Mouse (Mus musculus) MEL (cell line): ENCODE results near the gene Slc25a42.

Experiments
- CTCF ChIP-seq, 3 experiments: IDR thresholded peaks in 2 of 3; conservative IDR thresholded peaks in 1 of 3; 2 replicates each; pipeline ENCODE4 v1.5.1; 2011 to 2012; ENCODE audit warnings: low read length in 3 of 3, low read depth in 2 of 3, mild to moderate bottlenecking in 2 of 3, improper control_type of control experiment in 1 of 3, inconsistent platforms in 1 of 3, mixed read lengths in 1 of 3, moderate library complexity in 1 of 3; ENCODE audit not compliant: control insufficient read depth in 1 of 3, insufficient read depth in 1 of 3, poor library complexity in 1 of 3, severe bottlenecking in 1 of 3
- GATA1 ChIP-seq: IDR thresholded peaks from 2 replicates; pipeline ENCODE4 v1.6.1; 2011; ENCODE audit warnings: low read depth, low read length, improper control_type of control experiment

DNA sequence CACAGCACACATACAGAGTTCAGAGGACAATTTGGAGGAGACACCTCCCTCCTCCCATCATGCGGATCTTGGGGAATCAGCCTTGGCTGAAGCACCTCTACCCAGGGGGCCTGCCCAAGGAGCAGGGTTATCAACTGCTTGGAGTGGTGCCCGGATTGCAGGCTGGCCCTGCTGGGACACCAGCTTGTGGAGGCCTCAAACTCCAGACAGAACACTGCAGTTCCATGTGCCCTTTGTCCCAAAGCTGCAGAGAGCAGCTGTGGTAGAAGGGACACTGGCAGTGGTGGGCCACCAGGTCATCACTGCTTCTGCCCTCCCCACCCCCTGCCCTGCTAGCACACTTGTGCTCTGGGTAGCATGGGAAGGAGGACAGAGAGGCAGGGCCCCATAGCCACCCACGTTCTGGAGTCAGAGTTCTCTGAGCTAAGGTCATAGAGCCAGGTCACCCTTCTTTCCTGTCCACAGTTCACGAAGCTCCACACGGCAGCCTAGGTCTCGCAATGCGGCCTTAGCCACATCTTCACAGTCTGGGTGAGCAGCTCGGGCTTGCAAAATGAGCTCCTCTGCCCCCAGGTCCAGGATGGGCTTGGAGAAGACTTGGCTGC lies 8.2 kb upstream of the Slc25a42 start:
- TF ChIP-seq CTCF (IDR thresholded peaks at IDR 0.05 in 2 of 3, conservative IDR thresholded peaks at IDR 0.05 in 1 of 3; ENCODE audit: control insufficient read depth in 1 of 3, insufficient read depth in 1 of 3, low read depth in 2 of 3, low read length in 3 of 3, poor library complexity in 1 of 3, severe bottlenecking in 1 of 3) (no peak), GATA1 (no peak)
